Mouse (Mus musculus): ENCODE results near the gene Pi4k2a. TPM values are rescaled to one million over a fixed set of nuclear protein-coding genes. Genes with fewer than 3 reads are reported as not detected.

Gene Pi4k2a
- polyA plus RNA-seq, 1 experiment from 2014 or later, result 39.4 TPM

- no peak overlapping the region for H3K4me3 ChIP-seq
- H3K36me3 ChIP-seq, result no peaks in the 10 kb centered on the region
- ATAC-seq (ENCODE audit: low FRiP score), result no peak; the same call in 1 of the 2 replicates
- H3K4me1 ChIP-seq, result peaks cover 20% of the 10 kb centered on the region
- H3K27ac ChIP-seq, result no peak overlapping the region
- no peak overlapping the region for H3K4me2 ChIP-seq (replicated peaks)
- WGBS, result 3% methylated on average over 6 of the region's 6 CpGs
- H3K9me3 ChIP-seq (replicated peaks), result no peaks in the 10 kb centered on the region
- no peak overlapping the region for H3K9ac ChIP-seq
- H3K27me3 ChIP-seq, result peaks cover 22% of the 10 kb centered on the region
Measured at GRCm38 (mm10) chr19:42151990-42152389, 61.7 kb downstream of the Pi4k2a start.

GRCm38 (mm10) chr19:42157493-42158237 is 67.4 kb downstream of the Pi4k2a start:
- no peak overlapping the region for H3K4me3 ChIP-seq
- H3K27me3 ChIP-seq, result no peaks in the 10 kb centered on the region
- peaks cover 7% of the 10 kb centered on the region; the same call in 1 of the 2 replicates for H3K4me1 ChIP-seq
- 70% methylated on average over 12 of the region's 12 CpGs for WGBS
- no peak overlapping the region for H3K4me2 ChIP-seq (replicated peaks)
- H3K27ac ChIP-seq, result 0 out of 2 replicates have a peak overlapping the region, but pooled peaks have one; percentile 17
- H3K9ac ChIP-seq, result no peak overlapping the region
- ATAC-seq (ENCODE audit: low FRiP score), result no peak
- no peaks in the 10 kb centered on the region for H3K9me3 ChIP-seq (replicated peaks)
- no peaks in the 10 kb centered on the region for H3K36me3 ChIP-seq

- WGBS, result 53% methylated on average over 13 of the region's 13 CpGs
- no peak overlapping the region for H3K4me2 ChIP-seq (replicated peaks)
- H3K27ac ChIP-seq, result 0 out of 2 replicates have a peak overlapping the region, but pooled peaks have one; percentile 23
- no peaks in the 10 kb centered on the region for H3K36me3 ChIP-seq
- no peaks in the 10 kb centered on the region for H3K9me3 ChIP-seq (replicated peaks)
- peaks cover 7% of the 10 kb centered on the region; the same call in 1 of the 2 replicates for H3K4me1 ChIP-seq
- no peak for ATAC-seq (ENCODE audit: low FRiP score)
- no peak overlapping the region for H3K4me3 ChIP-seq
- H3K9ac ChIP-seq, result no peak overlapping the region; the same call in 1 of the 2 replicates
- no peaks in the 10 kb centered on the region for H3K27me3 ChIP-seq
Measured at GRCm38 (mm10) chr19:42158246-42159017, 68.2 kb downstream of the Pi4k2a start.

GRCm38 (mm10) chr19:42163764-42164163 is 73.5 kb downstream of the Pi4k2a start, which contains the start of gene Zfyve27:
Zfyve27 (plus strand) TSS chr19:42163951.
- no peaks in the 10 kb centered on the region for H3K4me1 ChIP-seq
- H3K9me3 ChIP-seq (replicated peaks), result no peaks in the 10 kb centered on the region
- 65% methylated on average over 5 of the region's 5 CpGs for WGBS
- no peak within 1 kb of the TSS for H3K4me3 ChIP-seq
- H3K27me3 ChIP-seq, result peaks cover 13% of the 10 kb centered on the region
- H3K9ac ChIP-seq, result no peak within 1 kb of the TSS
- H3K27ac ChIP-seq, result no peak within 1 kb of the TSS
- ATAC-seq (ENCODE audit: low FRiP score), result no peak
- no peak within 1 kb of the TSS for H3K4me2 ChIP-seq (replicated peaks)
- no peaks in the 10 kb centered on the region for H3K36me3 ChIP-seq

GRCm38 (mm10) chr19:42164188-42164587 is 73.9 kb downstream of the Pi4k2a start:
- Histone ChIP-seq H3K4me1 (no peaks in the 10 kb centered on the region), H3K27me3 (peaks cover 17% of the 10 kb centered on the region), H3K9me3 (replicated peaks) (no peaks in the 10 kb centered on the region), H3K27ac (no peak overlapping the region), H3K4me2 (replicated peaks) (no peak overlapping the region), H3K9ac (no peak overlapping the region), H3K4me3 (no peak overlapping the region), H3K36me3 (no peaks in the 10 kb centered on the region)
- 42% methylated on average over 7 of the region's 7 CpGs for WGBS
- no peak for ATAC-seq (ENCODE audit: low FRiP score)

- Histone ChIP-seq H3K4me3 (no peak overlapping the region), H3K4me2 (replicated peaks) (peak overlapping the region; percentile 26), H3K4me1 (peaks cover 3% of the 10 kb centered on the region), H3K9me3 (replicated peaks) (no peaks in the 10 kb centered on the region), H3K36me3 (no peaks in the 10 kb centered on the region), H3K9ac (no peak overlapping the region), H3K27me3 (peaks cover 22% of the 10 kb centered on the region), H3K27ac (no peak overlapping the region)
- 2% methylated on average over 12 of the region's 12 CpGs for WGBS
- ATAC-seq (ENCODE audit: low FRiP score), result no peak
Measured at GRCm38 (mm10) chr19:42166130-42166529, 75.9 kb downstream of the Pi4k2a start.

GRCm38 (mm10) chr19:42166766-42167165 is 76.5 kb downstream of the Pi4k2a start:
- Histone ChIP-seq H3K27me3 (peaks cover 22% of the 10 kb centered on the region), H3K9ac (no peak overlapping the region), H3K4me1 (peaks cover 10% of the 10 kb centered on the region), H3K4me2 (replicated peaks) (no peak overlapping the region), H3K4me3 (no peak overlapping the region), H3K27ac (no peak overlapping the region), H3K9me3 (replicated peaks) (no peaks in the 10 kb centered on the region), H3K36me3 (no peaks in the 10 kb centered on the region)
- WGBS, result 60% methylated on average over 3 of the region's 3 CpGs
- ATAC-seq (ENCODE audit: low FRiP score), result no peak

- Histone ChIP-seq H3K4me2 (replicated peaks) (no peak overlapping the region), H3K27me3 (peaks cover 22% of the 10 kb centered on the region), H3K9ac (no peak overlapping the region), H3K4me3 (no peak overlapping the region), H3K9me3 (replicated peaks) (no peaks in the 10 kb centered on the region), H3K36me3 (no peaks in the 10 kb centered on the region), H3K27ac (no peak overlapping the region), H3K4me1 (peaks cover 13% of the 10 kb centered on the region)
- ATAC-seq (ENCODE audit: low FRiP score), result no peak
- 68% methylated on average over 9 of the region's 9 CpGs for whole genome bisulfite sequencing
Measured at GRCm38 (mm10) chr19:42167489-42167888, 77.2 kb downstream of the Pi4k2a start.

GRCm38 (mm10) chr19:42169322-42169975 is 79.2 kb downstream of the Pi4k2a start:
- no peaks in the 10 kb centered on the region for H3K9me3 ChIP-seq (replicated peaks)
- WGBS, result 80% methylated on average over 10 of the region's 10 CpGs
- H3K27ac ChIP-seq, result no peak overlapping the region
- no peak overlapping the region for H3K4me2 ChIP-seq (replicated peaks)
- peaks cover 22% of the 10 kb centered on the region for H3K27me3 ChIP-seq
- H3K4me1 ChIP-seq, result peaks cover 15% of the 10 kb centered on the region
- no peak for ATAC-seq (ENCODE audit: low FRiP score)
- no peaks in the 10 kb centered on the region for H3K36me3 ChIP-seq
- peak overlapping the region; percentile 4; the same call in 1 of the 2 replicates for H3K9ac ChIP-seq
- H3K4me3 ChIP-seq, result no peak overlapping the region

GRCm38 (mm10) chr19:42170025-42170969 is 80.0 kb downstream of the Pi4k2a start:
- H3K27ac ChIP-seq, result 0 out of 2 replicates have a peak overlapping the region, but pooled peaks have one; percentile 30
- peak overlapping the region; percentile 95 for H3K4me3 ChIP-seq
- H3K9me3 ChIP-seq (replicated peaks), result no peaks in the 10 kb centered on the region
- peak overlapping the region; percentile 92 for H3K4me2 ChIP-seq (replicated peaks)
- H3K4me1 ChIP-seq, result peaks cover 15% of the 10 kb centered on the region
- WGBS, result 3% methylated on average over 50 of the region's 56 CpGs
- H3K27me3 ChIP-seq, result peaks cover 22% of the 10 kb centered on the region
- peak overlapping the region; percentile 92 for H3K9ac ChIP-seq
- no peaks in the 10 kb centered on the region for H3K36me3 ChIP-seq
- ATAC-seq (ENCODE audit: low FRiP score), result peak; percentile 88

All from hindbrain, embryonic 12.5 days (tissue).